Comparison of ENCODE assay signal across 25 mouse cellular contexts in genomic region chr3:131943436-131943835, GRCm38 (mm10).
"Had no signal": no experiment of that assay in that cellular context is flagged by ENCODE, and none has a peak within 500 bp of the region (broad histone marks: within the 10 kb centered on the region; RNA-seq: fewer than 3 reads in every experiment).

No protein-coding gene starts in this region.

- ATAC-seq: hindbrain, embryonic 16.5 days; inflammation-experienced regulatory T-cells, adult 6 months; intestine, embryonic 15.5 days; intestine, postnatal 0 days; liver, embryonic 12.5 days had no signal

- H3K4me1 ChIP-seq: heart, embryonic 13.5 days; heart, embryonic 15.5 days; hindbrain, embryonic 10.5 days; hindbrain, embryonic 12.5 days; liver, embryonic 12.5 days had no signal

- H3K27ac ChIP-seq: gastrocnemius, adult 2 months; heart, adult 2 months; heart, embryonic 13.5 days; heart, embryonic 15.5 days; hindbrain, embryonic 10.5 days; hindbrain, embryonic 12.5 days; hindbrain, embryonic 14.5 days; intestine, embryonic 15.5 days; layer of hippocampus, adult 2 months; left cerebral cortex, adult 2 months; limb, embryonic 12.5 days; limb, embryonic 15.5 days; liver, embryonic 12.5 days; liver, embryonic 14.5 days had no signal

- H3K36me3 ChIP-seq: heart, embryonic 13.5 days; heart, embryonic 15.5 days; hindbrain, embryonic 10.5 days; hindbrain, embryonic 12.5 days; intestine, embryonic 15.5 days; limb, embryonic 12.5 days; limb, embryonic 15.5 days; liver, embryonic 12.5 days had no signal

- H3K27me3 ChIP-seq: heart, embryonic 13.5 days; heart, embryonic 15.5 days; hindbrain, embryonic 12.5 days; intestine, embryonic 15.5 days; limb, embryonic 12.5 days; limb, embryonic 15.5 days; liver, embryonic 12.5 days had no signal

- H3K4me3 ChIP-seq: gastrocnemius, adult 2 months; heart, adult 2 months; heart, embryonic 13.5 days; heart, embryonic 15.5 days; hindbrain, embryonic 10.5 days; hindbrain, embryonic 12.5 days; intestine, embryonic 15.5 days; layer of hippocampus, adult 2 months; left cerebral cortex, adult 2 months; limb, embryonic 12.5 days; limb, embryonic 15.5 days; liver, embryonic 12.5 days had no signal

- DNase-seq: gastrocnemius, adult 2 months; gastrocnemius, postnatal 10 days; gastrocnemius, postnatal 25 days; heart, adult 2 months; heart, postnatal 4 days; kidney, adult 8-10 months; kidney, postnatal 10 days; kidney, postnatal 25 days; kidney, postnatal 4 days had no signal

- H3K9ac ChIP-seq: heart, embryonic 13.5 days; heart, embryonic 15.5 days; hindbrain, embryonic 12.5 days; hindbrain, embryonic 14.5 days; intestine, embryonic 15.5 days; limb, embryonic 12.5 days; limb, embryonic 15.5 days; liver, embryonic 12.5 days; liver, embryonic 14.5 days had no signal

- H3K9me3 ChIP-seq: heart, embryonic 13.5 days; heart, embryonic 15.5 days; hindbrain, embryonic 10.5 days; hindbrain, embryonic 12.5 days; intestine, embryonic 15.5 days; limb, embryonic 12.5 days; limb, embryonic 15.5 days; liver, embryonic 12.5 days had no signal

- H3K4me2 ChIP-seq: heart, embryonic 11.5 days; heart, embryonic 13.5 days; heart, embryonic 15.5 days; hindbrain, embryonic 12.5 days; hindbrain, embryonic 14.5 days; intestine, embryonic 15.5 days; limb, embryonic 15.5 days; liver, embryonic 12.5 days had no signal
